ENCODE assay signal across 39 mouse cellular contexts in genomic region chr15:89292795-89293194, GRCm38 (mm10). TPM values are rescaled to one million over a fixed set of nuclear protein-coding genes. Genes with fewer than 3 reads are reported as not detected.
"Had no signal": no experiment of that assay in that cellular context is flagged by ENCODE, and none has a peak within 500 bp of the region (broad histone marks: within the 10 kb centered on the region; RNA-seq: fewer than 3 reads in every experiment).

No protein-coding gene starts in this region.

- DNase-seq: gastrocnemius, postnatal 14 days; gastrocnemius, postnatal 36 days; heart, adult 2 months; heart, postnatal 14 days; heart, postnatal 36 days; kidney, adult 11 months; kidney, adult 2 months; kidney, adult 9 months; kidney, postnatal 14 days; kidney, postnatal 36 days; layer of hippocampus, adult 9-11 months; layer of hippocampus, postnatal 36 days; left cerebral cortex, postnatal 4 days had no signal

- H3K9ac ChIP-seq: heart, embryonic 13.5 days; heart, embryonic 15.5 days; hindbrain, embryonic 13.5 days; hindbrain, embryonic 15.5 days; kidney, embryonic 15.5 days; limb, embryonic 13.5 days had no signal

- H3K27me3 ChIP-seq: heart, embryonic 13.5 days; heart, embryonic 15.5 days; hindbrain, embryonic 13.5 days; hindbrain, embryonic 15.5 days; kidney, embryonic 15.5 days; limb, embryonic 13.5 days had no signal

- H3K4me3 ChIP-seq: heart, adult 2 months; heart, embryonic 13.5 days; heart, embryonic 15.5 days; hindbrain, embryonic 13.5 days; hindbrain, embryonic 15.5 days; kidney, embryonic 15.5 days; limb, embryonic 13.5 days had no signal

- H3K27ac ChIP-seq: heart, adult 2 months; heart, embryonic 13.5 days; heart, embryonic 15.5 days; hindbrain, embryonic 13.5 days; hindbrain, embryonic 15.5 days; hindbrain, postnatal 0 days; kidney, embryonic 15.5 days; kidney, postnatal 0 days; limb, embryonic 13.5 days had no signal

- ATAC-seq: hindbrain, postnatal 0 days; intestine, embryonic 16.5 days had no signal

- H3K9me3 ChIP-seq: heart, embryonic 13.5 days; heart, embryonic 15.5 days; hindbrain, embryonic 13.5 days; hindbrain, embryonic 15.5 days; kidney, embryonic 15.5 days; limb, embryonic 13.5 days had no signal

- H3K4me2 ChIP-seq: heart, embryonic 11.5 days; heart, embryonic 13.5 days; heart, embryonic 15.5 days; hindbrain, embryonic 13.5 days; hindbrain, embryonic 15.5 days; kidney, embryonic 15.5 days; limb, embryonic 13.5 days had no signal

- H3K4me1 ChIP-seq: hindbrain, embryonic 13.5 days; hindbrain, embryonic 15.5 days; kidney, embryonic 15.5 days; limb, embryonic 13.5 days had no signal

RNA-seq across cellular contexts. Expression of gene Adm2, which starts 29.7 kb away (rescaled TPM):
- total RNA-seq: gastrocnemius, adult 18-20 months; gastrocnemius, adult 8-10 months; gastrocnemius, postnatal 14 days; gastrocnemius, postnatal 36 days; heart, adult 2 months; heart, postnatal 14 days; heart, postnatal 36 days; hematopoietic stem cell, adult 5-6 weeks; hindbrain, postnatal 0 days; layer of hippocampus, adult 18-20 months; layer of hippocampus, adult 8-10 months; layer of hippocampus, postnatal 14 days; layer of hippocampus, postnatal 36 days; left cerebral cortex, adult 18-20 months; left cerebral cortex, adult 8-10 months; left cerebral cortex, postnatal 10 days; left cerebral cortex, postnatal 25 days; left cerebral cortex, postnatal 4 days had no signal
- polyA plus RNA-seq: heart, adult 2 months; heart, postnatal 0 days; hindbrain, embryonic 13.5 days; hindbrain, embryonic 15.5 days; hindbrain, postnatal 0 days; limb, embryonic 11.5 days had no signal

RNA-seq across cellular contexts. Expression of gene Miox, which starts 41.4 kb away (rescaled TPM):
- total RNA-seq: gastrocnemius, adult 8-10 months; gastrocnemius, postnatal 14 days; gastrocnemius, postnatal 36 days; heart, adult 2 months; heart, postnatal 14 days; heart, postnatal 36 days; hematopoietic stem cell, adult 5-6 weeks; hindbrain, postnatal 0 days; layer of hippocampus, adult 18-20 months; layer of hippocampus, adult 8-10 months; layer of hippocampus, postnatal 14 days; layer of hippocampus, postnatal 36 days; left cerebral cortex, adult 18-20 months; left cerebral cortex, adult 8-10 months; left cerebral cortex, postnatal 10 days; left cerebral cortex, postnatal 25 days; left cerebral cortex, postnatal 4 days had no signal
- polyA plus RNA-seq: gonadal fat pad, adult 2 months; heart, adult 2 months; heart, embryonic 11.5 days; heart, embryonic 13.5 days; heart, postnatal 0 days; hindbrain, embryonic 11.5 days; hindbrain, embryonic 13.5 days; hindbrain, embryonic 15.5 days; hindbrain, postnatal 0 days; intestine, embryonic 14.5 days; large intestine, adult 2 months; limb, embryonic 11.5 days; limb, embryonic 13.5 days had no signal
